In genomic region chr7:4142796-4143445, GRCm38 (mm10) we compare ENCODE assay signal across 27 mouse cellular contexts. TPM values are rescaled to one million over a fixed set of nuclear protein-coding genes. Genes with fewer than 3 reads are reported as not detected.
A peak's percentile ranks its signal among the peaks of the same experiment; 100 is the strongest.
DNase-seq lines count a peak whose midpoint lies in the region; ATAC-seq and TF ChIP-seq lines count a peak whose summit lies in the region.
"Had no signal": no experiment of that assay in that cellular context is flagged by ENCODE, and none has a peak within 500 bp of the region (broad histone marks: within the 10 kb centered on the region; RNA-seq: fewer than 3 reads in every experiment).

No protein-coding gene starts in this region.

- no peak for ATAC-seq in forebrain, embryonic 12.5 days (ENCODE audit: low FRiP score)
- no peak for ATAC-seq in intestine, embryonic 14.5 days (replicated peaks; ENCODE audit: low FRiP score, low TSS enrichment, low read depth)
- no peak for ATAC-seq in intestine, embryonic 15.5 days
- no peak for ATAC-seq in midbrain, embryonic 11.5 days (ENCODE audit: low FRiP score)
- ATAC-seq in midbrain, postnatal 0 days (ENCODE audit: low FRiP score), result no peak
- ATAC-seq: CD4-positive, CD25-positive, alpha-beta regulatory T cell, adult 4 months; forebrain, embryonic 16.5 days; intestine, embryonic 16.5 days; midbrain, embryonic 16.5 days had no signal

- no peak overlapping the region for H3K4me3 ChIP-seq in forebrain, embryonic 10.5 days
- no peak overlapping the region for H3K4me3 ChIP-seq in forebrain, embryonic 12.5 days (replicated peaks)
- no peak overlapping the region for H3K4me3 ChIP-seq in intestine, embryonic 14.5 days (ENCODE audit: low read depth, low read length)
- H3K4me3 ChIP-seq in intestine, embryonic 15.5 days (replicated peaks), result no peak overlapping the region
- no peak overlapping the region for H3K4me3 ChIP-seq in midbrain, embryonic 11.5 days (ENCODE audit: low read depth, low read length)
- no peak overlapping the region for H3K4me3 ChIP-seq in midbrain, postnatal 0 days (ENCODE audit: low read depth, low read length)
- H3K4me3 ChIP-seq: heart, embryonic 12.5 days; hindbrain, embryonic 10.5 days; hindbrain, embryonic 15.5 days; limb, embryonic 10.5 days; limb, embryonic 15.5 days; myocyte; neural tube, embryonic 12.5 days had no signal

- H3K27me3 ChIP-seq in forebrain, embryonic 10.5 days (ENCODE audit: poor library complexity, severe bottlenecking), result no peaks in the 10 kb centered on the region
- H3K27me3 ChIP-seq in forebrain, embryonic 12.5 days, result no peaks in the 10 kb centered on the region
- no peaks in the 10 kb centered on the region for H3K27me3 ChIP-seq in intestine, embryonic 14.5 days (replicated peaks; ENCODE audit: control insufficient read depth, insufficient read depth, low read length)
- no peaks in the 10 kb centered on the region for H3K27me3 ChIP-seq in intestine, embryonic 15.5 days (replicated peaks)
- no peaks in the 10 kb centered on the region for H3K27me3 ChIP-seq in midbrain, embryonic 11.5 days (ENCODE audit: control insufficient read depth, insufficient read depth, low read length)
- no peaks in the 10 kb centered on the region for H3K27me3 ChIP-seq in midbrain, postnatal 0 days (ENCODE audit: insufficient read depth, low read length)
- H3K27me3 ChIP-seq: heart, embryonic 12.5 days; hindbrain, embryonic 15.5 days; limb, embryonic 15.5 days; neural tube, embryonic 12.5 days had no signal

- no peak overlapping the region for H3K4me2 ChIP-seq in forebrain, embryonic 12.5 days
- no peak overlapping the region for H3K4me2 ChIP-seq in intestine, embryonic 14.5 days (ENCODE audit: low read length)
- no peak overlapping the region for H3K4me2 ChIP-seq in intestine, embryonic 15.5 days (replicated peaks)
- H3K4me2 ChIP-seq in midbrain, embryonic 11.5 days, result no peak overlapping the region
- no peak overlapping the region for H3K4me2 ChIP-seq in midbrain, postnatal 0 days (ENCODE audit: low read depth, low read length, poor library complexity, severe bottlenecking)
- H3K4me2 ChIP-seq: heart, embryonic 12.5 days; hindbrain, embryonic 15.5 days; limb, embryonic 15.5 days; lung, embryonic 14.5 days; neural tube, embryonic 12.5 days had no signal

- no peak overlapping the region for H3K9ac ChIP-seq in forebrain, embryonic 12.5 days
- H3K9ac ChIP-seq in intestine, embryonic 14.5 days (ENCODE audit: low read length), result no peak overlapping the region
- no peak overlapping the region for H3K9ac ChIP-seq in intestine, embryonic 15.5 days
- no peak overlapping the region for H3K9ac ChIP-seq in midbrain, embryonic 11.5 days (ENCODE audit: low read length)
- H3K9ac ChIP-seq in midbrain, postnatal 0 days (replicated peaks; ENCODE audit: low read length, poor library complexity, severe bottlenecking), result no peak overlapping the region
- H3K9ac ChIP-seq: heart, embryonic 12.5 days; hindbrain, embryonic 15.5 days; limb, embryonic 15.5 days; liver, embryonic 14.5 days; lung, embryonic 14.5 days; neural tube, embryonic 12.5 days had no signal

- peaks cover 8% of the 10 kb centered on the region for H3K4me1 ChIP-seq in forebrain, embryonic 10.5 days
- H3K4me1 ChIP-seq in forebrain, embryonic 12.5 days, result peaks cover 9% of the 10 kb centered on the region
- peaks cover 11% of the 10 kb centered on the region for H3K4me1 ChIP-seq in intestine, embryonic 14.5 days (replicated peaks; ENCODE audit: control insufficient read depth, insufficient read depth, low read length)
- peaks cover 16% of the 10 kb centered on the region for H3K4me1 ChIP-seq in intestine, embryonic 15.5 days (replicated peaks)
- H3K4me1 ChIP-seq in midbrain, embryonic 11.5 days (ENCODE audit: control insufficient read depth, insufficient read depth, low read length), result peaks cover 2% of the 10 kb centered on the region
- H3K4me1 ChIP-seq in midbrain, postnatal 0 days (ENCODE audit: insufficient read depth, low read length), result peaks cover 4% of the 10 kb centered on the region; the same call in 1 of the 2 replicates

- H3K36me3 ChIP-seq in forebrain, embryonic 10.5 days (replicated peaks), result peaks cover 99% of the 10 kb centered on the region
- H3K36me3 ChIP-seq in forebrain, embryonic 12.5 days (replicated peaks), result peaks cover 99% of the 10 kb centered on the region
- peaks cover 97% of the 10 kb centered on the region for H3K36me3 ChIP-seq in intestine, embryonic 14.5 days (ENCODE audit: control insufficient read depth, insufficient read depth, low read length)
- H3K36me3 ChIP-seq in intestine, embryonic 15.5 days, result peaks cover 78% of the 10 kb centered on the region
- H3K36me3 ChIP-seq in midbrain, embryonic 11.5 days (ENCODE audit: control insufficient read depth, insufficient read depth, low read length), result peaks cover 64% of the 10 kb centered on the region
- H3K36me3 ChIP-seq in midbrain, postnatal 0 days (ENCODE audit: insufficient read depth, low read length), result peaks cover 76% of the 10 kb centered on the region

- TF ChIP-seq CTCF in midbrain, postnatal 0 days (IDR thresholded peaks at IDR 0.05), result no peak

- H3K27ac ChIP-seq in forebrain, embryonic 10.5 days, result no peak overlapping the region
- no peak overlapping the region for H3K27ac ChIP-seq in forebrain, embryonic 12.5 days
- no peak overlapping the region for H3K27ac ChIP-seq in intestine, embryonic 14.5 days (ENCODE audit: low read depth)
- no peak overlapping the region for H3K27ac ChIP-seq in intestine, embryonic 15.5 days
- no peak overlapping the region for H3K27ac ChIP-seq in midbrain, embryonic 11.5 days (ENCODE audit: low read depth, low read length)
- no peak overlapping the region for H3K27ac ChIP-seq in midbrain, postnatal 0 days (ENCODE audit: low read depth, low read length)
- H3K27ac ChIP-seq: hindbrain, embryonic 10.5 days; hindbrain, embryonic 15.5 days; kidney, postnatal 0 days; limb, embryonic 10.5 days; limb, embryonic 15.5 days; liver, embryonic 14.5 days; neural tube, embryonic 12.5 days had no signal

- DNase-seq in forebrain, embryonic 10.5 days (ENCODE audit: extremely low spot score, low spot score), result peak; percentile 12
- peak; percentile 48 for DNase-seq in intestine, embryonic 14.5 days (ENCODE audit: low spot score)
- peak; percentile 75 for DNase-seq in midbrain, embryonic 11.5 days (ENCODE audit: low spot score, missing footprints)
- no peak for DNase-seq in midbrain, postnatal 0 days (ENCODE audit: low spot score)
- DNase-seq in induced T-regulatory cell, adult 2 months (ENCODE audit: low read depth), result peak; percentile 8
- DNase-seq in heart, adult 8-10 months (ENCODE audit: low spot score), result no peak
- DNase-seq: adrenal gland, postnatal 25 days; gastrocnemius, postnatal 14 days; kidney, adult 8-10 months; lung, embryonic 14.5 days; lung, postnatal 14 days; right cerebral cortex, postnatal 4 days had no signal

- 97% methylated on average over 10 of the region's 10 CpGs for WGBS in forebrain, embryonic 10.5 days
- 97% methylated on average over 10 of the region's 10 CpGs for WGBS in forebrain, embryonic 12.5 days
- 94% methylated on average over 10 of the region's 10 CpGs for WGBS in intestine, embryonic 14.5 days
- 92% methylated on average over 10 of the region's 10 CpGs for WGBS in intestine, embryonic 15.5 days
- 94% methylated on average over 10 of the region's 10 CpGs for WGBS in midbrain, embryonic 11.5 days
- WGBS in midbrain, postnatal 0 days, result 93% methylated on average over 10 of the region's 10 CpGs

- no peaks in the 10 kb centered on the region for H3K9me3 ChIP-seq in forebrain, embryonic 10.5 days
- no peaks in the 10 kb centered on the region for H3K9me3 ChIP-seq in forebrain, embryonic 12.5 days
- H3K9me3 ChIP-seq in intestine, embryonic 14.5 days (ENCODE audit: control insufficient read depth, low read length), result no peaks in the 10 kb centered on the region
- no peaks in the 10 kb centered on the region for H3K9me3 ChIP-seq in intestine, embryonic 15.5 days
- H3K9me3 ChIP-seq in midbrain, embryonic 11.5 days (ENCODE audit: control insufficient read depth, low read length), result no peaks in the 10 kb centered on the region
- H3K9me3 ChIP-seq in midbrain, postnatal 0 days (ENCODE audit: low read length), result no peaks in the 10 kb centered on the region
- H3K9me3 ChIP-seq: heart, embryonic 12.5 days; hindbrain, embryonic 10.5 days; hindbrain, embryonic 15.5 days; limb, embryonic 10.5 days; limb, embryonic 15.5 days; neural tube, embryonic 12.5 days had no signal

RNA-seq across cellular contexts. Expression of gene Leng8, which starts 6.1 kb away (rescaled TPM):
- polyA plus RNA-seq in forebrain, embryonic 10.5 days (2016; fragmentation: Nextera tagmentation; extraction: Ambion mirVana), result 60.6 and 61.5 TPM in 2 replicates
- 104 and 115 TPM in 2 replicates for polyA plus RNA-seq in forebrain, embryonic 12.5 days (2016; fragmentation: Nextera tagmentation; extraction: Ambion mirVana)
- 48.2 and 51.4 TPM in 2 replicates for polyA plus RNA-seq in intestine, embryonic 14.5 days (2014; fragmentation: Nextera tagmentation; extraction: Ambion mirVana)
- 46.3 and 49.2 TPM in 2 replicates for polyA plus RNA-seq in intestine, embryonic 15.5 days (2015; fragmentation: Nextera tagmentation; extraction: Ambion mirVana)
- 44.4 and 45.6 TPM in 2 replicates for polyA plus RNA-seq in midbrain, embryonic 11.5 days (2014; fragmentation: Nextera tagmentation; extraction: Ambion mirVana)
- 176 and 253 TPM in 2 replicates for total RNA-seq in midbrain, postnatal 0 days (2014; rRNA removed)
- polyA plus RNA-seq in midbrain, postnatal 0 days (2015; fragmentation: Nextera tagmentation; extraction: Ambion mirVana), result 52.7 and 64.1 TPM in 2 replicates
- total RNA-seq in heart, adult 8-10 months (2022), result 10 to 100 TPM; 27.1 to 49.5 (median 38.6) TPM

RNA-seq across cellular contexts. Expression of gene Leng9, which starts 7.3 kb away (rescaled TPM):
- polyA plus RNA-seq in forebrain, embryonic 10.5 days (2016; fragmentation: Nextera tagmentation; extraction: Ambion mirVana), result 1.7 and 1.8 TPM in 2 replicates
- polyA plus RNA-seq in forebrain, embryonic 12.5 days (2016; fragmentation: Nextera tagmentation; extraction: Ambion mirVana), result 3.0 TPM in 2 replicates
- polyA plus RNA-seq in intestine, embryonic 14.5 days (2014; fragmentation: Nextera tagmentation; extraction: Ambion mirVana), result 2.4 and 2.7 TPM in 2 replicates
- polyA plus RNA-seq in intestine, embryonic 15.5 days (2015; fragmentation: Nextera tagmentation; extraction: Ambion mirVana), result 4.5 and 4.9 TPM in 2 replicates
- polyA plus RNA-seq in midbrain, embryonic 11.5 days (2014; fragmentation: Nextera tagmentation; extraction: Ambion mirVana), result 1.5 and 2.0 TPM in 2 replicates
- 3.3 and 4.9 TPM in 2 replicates for total RNA-seq in midbrain, postnatal 0 days (2014; rRNA removed)
- polyA plus RNA-seq in midbrain, postnatal 0 days (2015; fragmentation: Nextera tagmentation; extraction: Ambion mirVana), result 4.7 and 5.3 TPM in 2 replicates
- total RNA-seq in heart, adult 8-10 months (2022), result 1 to 10 TPM; 2.8 to 3.7 (median 3.6) TPM

RNA-seq across cellular contexts. Expression of gene Cdc42ep5, which starts 21.7 kb away (rescaled TPM):
- polyA plus RNA-seq in forebrain, embryonic 10.5 days (2016; fragmentation: Nextera tagmentation; extraction: Ambion mirVana), result 18.3 and 22.1 TPM in 2 replicates
- 11.3 and 14.0 TPM in 2 replicates for polyA plus RNA-seq in forebrain, embryonic 12.5 days (2016; fragmentation: Nextera tagmentation; extraction: Ambion mirVana)
- 58.5 and 62.4 TPM in 2 replicates for polyA plus RNA-seq in intestine, embryonic 14.5 days (2014; fragmentation: Nextera tagmentation; extraction: Ambion mirVana)
- polyA plus RNA-seq in intestine, embryonic 15.5 days (2015; fragmentation: Nextera tagmentation; extraction: Ambion mirVana), result 66.3 and 68.6 TPM in 2 replicates
- polyA plus RNA-seq in midbrain, embryonic 11.5 days (2014; fragmentation: Nextera tagmentation; extraction: Ambion mirVana), result 15.6 and 17.4 TPM in 2 replicates
- total RNA-seq in midbrain, postnatal 0 days (2014; rRNA removed), result 6.6 and 9.7 TPM in 2 replicates
- 8.3 and 8.5 TPM in 2 replicates for polyA plus RNA-seq in midbrain, postnatal 0 days (2015; fragmentation: Nextera tagmentation; extraction: Ambion mirVana)
- total RNA-seq in heart, adult 8-10 months (2022), result 1 to 10 TPM; 3.8 to 7.5 (median 4.6) TPM
- polyA plus RNA-seq: CD4-positive, CD25-positive, alpha-beta regulatory T cell, adult 4 months had no signal

RNA-seq across cellular contexts. Expression of gene Ttyh1, which starts 23.7 kb away (rescaled TPM):
- 32.6 and 33.0 TPM in 2 replicates for polyA plus RNA-seq in forebrain, embryonic 10.5 days (2016; fragmentation: Nextera tagmentation; extraction: Ambion mirVana)
- 131 and 143 TPM in 2 replicates for polyA plus RNA-seq in forebrain, embryonic 12.5 days (2016; fragmentation: Nextera tagmentation; extraction: Ambion mirVana)
- 5.2 and 7.1 TPM in 2 replicates for polyA plus RNA-seq in intestine, embryonic 14.5 days (2014; fragmentation: Nextera tagmentation; extraction: Ambion mirVana)
- polyA plus RNA-seq in intestine, embryonic 15.5 days (2015; fragmentation: Nextera tagmentation; extraction: Ambion mirVana), result 7.1 and 9.7 TPM in 2 replicates
- polyA plus RNA-seq in midbrain, embryonic 11.5 days (2014; fragmentation: Nextera tagmentation; extraction: Ambion mirVana), result 33.8 and 43.6 TPM in 2 replicates
- total RNA-seq in midbrain, postnatal 0 days (2014; rRNA removed), result 433 and 742 TPM in 2 replicates
- 186 and 226 TPM in 2 replicates for polyA plus RNA-seq in midbrain, postnatal 0 days (2015; fragmentation: Nextera tagmentation; extraction: Ambion mirVana)
- total RNA-seq in heart, adult 8-10 months (2022), result 1 to 10 TPM in 2 of 4 experiments, under 1 TPM in 2; 0.79 to 1.7 (median 0.95) TPM

Comparison
In these comparisons a context has a peak if more than half of its experiments do, and no peak if none do; other contexts are left out.
1. DNase-seq: peak in forebrain, embryonic 10.5 days (single experiment), intestine, embryonic 14.5 days (single experiment), midbrain, embryonic 11.5 days (single experiment) and induced T-regulatory cell, adult 2 months (single experiment); none in midbrain, postnatal 0 days (single experiment) and heart, adult 8-10 months (single experiment).